Mouse (Mus musculus) heart, adult 2 months (tissue): ENCODE data around the gene Tbc1d21.

Source experiments
- CTCF ChIP-seq: fragments of 200-600 bp; IDR thresholded peaks from 2 replicates; pipeline ENCODE4 v1.8.1; 2022; ENCODE audit warnings: antibody characterized with exemption, mild to moderate bottlenecking, moderate library complexity
- POLR2A ChIP-seq: fragments of 200-500 bp; IDR thresholded peaks from 2 replicates; pipeline ENCODE4 v1.6.1; 2011; ENCODE audit warnings: mild to moderate bottlenecking, low read depth, low read length, control low read depth; ENCODE audit not compliant: insufficient read depth

GRCm38 (mm10) chr9:58346498-58346897, 23.8 kb downstream of the Tbc1d21 start:
- no peak for TF ChIP-seq CTCF
- no peak for TF ChIP-seq POLR2A
